Mouse (Mus musculus) liver, embryonic 14.5 days (tissue): ENCODE measurements around the gene Cyp2d10. TPM values are rescaled to one million over a fixed set of nuclear protein-coding genes. Genes with fewer than 3 reads are reported as not detected.

ENCODE experiments used
- ATAC-seq: fragments of 200-750 bp; cut with Nextera tagmentation; 2 replicates; pipeline ENCODE4 v1.8.0; 2017; ENCODE audit warnings: moderate number of reproducible peaks, mild to moderate bottlenecking, moderate library complexity; ENCODE audit not compliant: insufficient read depth
- DNase-seq, 3 experiments: peaks; one replicate each; pipeline ENCODE4 v3.0.0-alpha.2; 2012 to 2013; ENCODE audit warnings: low read depth in 3 of 3, low spot score in 3 of 3
- H3K27ac ChIP-seq: fragments of 300-500 bp; sonication (generic); 2 replicates; pipeline ENCODE4 v1.5.1; 2014; ENCODE audit warnings: moderate library complexity, mild to moderate bottlenecking, control low read depth, inconsistent platforms
- H3K27me3 ChIP-seq: fragments of 300-500 bp; sonication (generic); 2 replicates; pipeline ENCODE4 v1.6.1; 2014; ENCODE audit warnings: mild to moderate bottlenecking, low read length, moderate library complexity; ENCODE audit not compliant: control insufficient read depth, insufficient read depth
- H3K36me3 ChIP-seq: fragments of 300-500 bp; sonication (generic); replicated peaks from 2 replicates; pipeline ENCODE4 v1.6.1; 2014; ENCODE audit warnings: low read depth; ENCODE audit not compliant: control insufficient read depth, insufficient read depth
- H3K4me1 ChIP-seq, 2 experiments: fragments of 200-500 bp in 1 of 2; fragments of 300-500 bp in 1 of 2; sonication (generic) in 1 of 2; replicated peaks; 2 replicates each; pipeline ENCODE4 v1.6.1; 2012 to 2014; ENCODE audit warnings: antibody characterized with exemption in 1 of 2, inconsistent platforms in 1 of 2, low read length in 1 of 2; ENCODE audit not compliant: control insufficient read depth in 2 of 2, insufficient read depth in 2 of 2
- H3K4me2 ChIP-seq: fragments of 300-500 bp; sonication (generic); 2 replicates; pipeline ENCODE4 v1.6.1; 2014; ENCODE audit warnings: low read depth, mild to moderate bottlenecking, control low read depth, moderate library complexity
- H3K4me3 ChIP-seq, 2 experiments: fragments of 200-500 bp in 1 of 2; fragments of 300-500 bp in 1 of 2; sonication (generic) in 1 of 2; 2 replicates each; pipeline ENCODE4 v1.5.1; 2012 to 2014; ENCODE audit warnings: low read depth in 2 of 2, low read length in 2 of 2, mild to moderate bottlenecking in 2 of 2, control low read depth in 1 of 2, inconsistent platforms in 1 of 2, moderate library complexity in 1 of 2; ENCODE audit not compliant: insufficient read depth in 1 of 2
- H3K9ac ChIP-seq: fragments of 300-500 bp; sonication (generic); replicated peaks from 2 replicates; pipeline ENCODE4 v1.6.1; 2014; ENCODE audit warnings: mild to moderate bottlenecking, control low read depth, moderate library complexity
- H3K9me3 ChIP-seq: fragments of 300-500 bp; sonication (generic); 2 replicates; pipeline ENCODE4 v1.6.1; 2016; ENCODE audit warnings: low read length, mixed read lengths; ENCODE audit not compliant: control insufficient read depth
- CTCF ChIP-seq: IDR thresholded peaks from 2 replicates; pipeline ENCODE4 v1.5.1; 2016; ENCODE audit warnings: antibody characterized with exemption, low read depth, control low read depth
- EP300 ChIP-seq: IDR thresholded peaks from 2 replicates; pipeline ENCODE4 v1.6.1; 2016; ENCODE audit warnings: antibody characterized with exemption, low read depth
- WGBS: fragments of 180-500 bp; shearing (Covaris S2); extraction: QIAGEN DNeasy Blood & Tissue Kit; methylation state at CpG from one replicate; pipeline ENCODE4 v1.1.7; 2014; ENCODE audit not compliant: insufficient replicate concordance; 5-methylcytosine and 5-hydroxymethylcytosine counted together
- polyA plus RNA-seq, 2 experiments: library from polyadenylated mRNA; depleted of rRNA in 1 of 2; stranded (reverse) in 1 of 2; unstranded in 1 of 2; fragments of >200 nt; fragmentation: Nextera tagmentation in 1 of 2; extraction: Ambion mirVana in 1 of 2; gene quantifications; 2 replicates each; pipeline versions ENCODE4 v1.2.1 to v1.2.3; 2012 to 2014

The Cyp2d10 gene
- polyA plus RNA-seq, 2 experiments, result 19.8 to 48.1 TPM

GRCm38 (mm10) chr15:82416797-82417789 is 10.1 kb upstream of the Cyp2d10 start:
- peak; percentile 17 to 19 (median 19) for DNase-seq
- H3K27me3 ChIP-seq, result no peaks in the 10 kb centered on the region

GRCm38 (mm10) chr15:82407536-82407935 is 541 bp upstream of the Cyp2d10 start:
- Histone ChIP-seq H3K9me3 (no peaks in the 10 kb centered on the region), H3K4me3 (no peak overlapping the region), H3K27me3 (no peaks in the 10 kb centered on the region), H3K4me1 (no peaks in the 10 kb centered on the region), H3K27ac (no peak overlapping the region), H3K9ac (no peak overlapping the region), H3K36me3 (no peaks in the 10 kb centered on the region), H3K4me2 (no peak overlapping the region)
- WGBS, result 63% methylated on average over 4 of the region's 4 CpGs
- ATAC-seq (no peak), DNase-seq (no peak)
- no peak for TF ChIP-seq EP300
- TF ChIP-seq CTCF, result no peak

More at GRCm38 (mm10) chr15:82416797-82417789, 10.1 kb upstream of the Cyp2d10 start:
- WGBS, result 34% methylated on average over 16 of the region's 16 CpGs
- no peaks in the 10 kb centered on the region for H3K36me3 ChIP-seq
- H3K27ac ChIP-seq, result no peak overlapping the region
- H3K4me3 ChIP-seq, result no peak overlapping the region
- no peaks in the 10 kb centered on the region for H3K9me3 ChIP-seq
- no peak overlapping the region for H3K4me2 ChIP-seq
- peak; percentile 66; the same call in 1 of the 2 replicates for ATAC-seq
- no peaks in the 10 kb centered on the region for H3K4me1 ChIP-seq
- TF ChIP-seq CTCF, result peak; percentile 86
- no peak for TF ChIP-seq EP300
- no peak overlapping the region for H3K9ac ChIP-seq

GRCm38 (mm10) chr15:82404163-82404562 is 2.8 kb downstream of the Cyp2d10 start:
- Histone ChIP-seq H3K36me3 (no peaks in the 10 kb centered on the region), H3K27ac (no peak overlapping the region), H3K9me3 (no peaks in the 10 kb centered on the region), H3K4me2 (no peak overlapping the region), H3K9ac (no peak overlapping the region), H3K27me3 (no peaks in the 10 kb centered on the region), H3K4me1 (no peaks in the 10 kb centered on the region; a peak in 1 of 4 replicates), H3K4me3 (no peak overlapping the region)
- TF ChIP-seq EP300 (no peak), CTCF (no peak)
- ATAC-seq (no peak), DNase-seq (no peak)
- WGBS, result 63% methylated on average over 3 of the region's 3 CpGs

- H3K9ac ChIP-seq, result no peak overlapping the region
- DNase-seq (no peak), ATAC-seq (no peak)
- no peaks in the 10 kb centered on the region for H3K27me3 ChIP-seq
- no peak overlapping the region for H3K4me3 ChIP-seq
- TF ChIP-seq EP300 (no peak), CTCF (no peak)
- H3K4me1 ChIP-seq, result no peaks in the 10 kb centered on the region; a peak in 1 of 4 replicates
- no peaks in the 10 kb centered on the region for H3K9me3 ChIP-seq
- H3K36me3 ChIP-seq, result no peaks in the 10 kb centered on the region
- H3K4me2 ChIP-seq, result no peak overlapping the region
- no peak overlapping the region for H3K27ac ChIP-seq
- WGBS, result 72% methylated on average over 9 of the region's 9 CpGs
Measured at GRCm38 (mm10) chr15:82403606-82404005, 3.4 kb downstream of the Cyp2d10 start.

- DNase-seq (no peak), ATAC-seq (no peak)
- H3K9me3 ChIP-seq, result no peaks in the 10 kb centered on the region
- TF ChIP-seq EP300, result no peak
- H3K4me1 ChIP-seq, result no peaks in the 10 kb centered on the region; a peak in 1 of 4 replicates
- no peak overlapping the region for H3K4me2 ChIP-seq
- no peak overlapping the region for H3K9ac ChIP-seq
- no peaks in the 10 kb centered on the region for H3K27me3 ChIP-seq
- no peaks in the 10 kb centered on the region for H3K36me3 ChIP-seq
- H3K4me3 ChIP-seq, result no peak overlapping the region
- H3K27ac ChIP-seq, result no peak overlapping the region
- 70% methylated on average over 6 of the region's 6 CpGs for WGBS
Measured at GRCm38 (mm10) chr15:82402741-82403140, 4.3 kb downstream of the Cyp2d10 start.
